Mouse (Mus musculus) kidney, adult 8-10 months (tissue): Measurements from ENCODE around the gene Dagla.
A peak's percentile ranks its signal among the peaks of the same experiment; 100 is the strongest.

ENCODE experiments used
- DNase-seq, 2 experiments: peaks; one replicate each; pipeline ENCODE4 v3.0.0; 2022

Dagla gene

GRCm38 (mm10) chr19:10235784-10236565, 68.7 kb downstream of the Dagla start:
- DNase-seq = peak; percentile 71 to 76

GRCm38 (mm10) chr19:10232327-10233017, 72.2 kb downstream of the Dagla start:
- no peak for DNase-seq

DNA sequence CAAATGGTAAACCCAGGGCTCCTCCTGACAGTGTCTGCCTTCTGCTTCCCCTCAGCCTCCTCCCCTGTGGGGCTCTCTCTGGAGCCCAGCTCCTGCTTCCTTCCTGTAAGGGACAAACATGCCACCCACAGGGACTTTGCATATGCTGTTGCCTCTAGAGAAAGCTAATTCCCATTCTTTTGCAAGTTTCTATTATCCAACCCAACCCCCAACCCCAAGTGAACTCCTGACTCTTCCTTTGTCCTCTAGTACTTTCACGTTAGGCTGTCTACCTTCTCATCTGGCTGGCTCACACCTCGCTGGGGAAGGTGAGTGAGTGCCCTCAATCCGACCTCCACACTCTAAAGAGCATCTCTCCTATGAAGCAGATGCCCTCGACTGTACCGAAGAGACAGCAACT, 72.8 kb downstream of the Dagla start:
- no peak for DNase-seq

GRCm38 (mm10) chr19:10231016-10231415, 73.7 kb downstream of the Dagla start:
- DNase-seq = peak; percentile 33 to 37

DNA sequence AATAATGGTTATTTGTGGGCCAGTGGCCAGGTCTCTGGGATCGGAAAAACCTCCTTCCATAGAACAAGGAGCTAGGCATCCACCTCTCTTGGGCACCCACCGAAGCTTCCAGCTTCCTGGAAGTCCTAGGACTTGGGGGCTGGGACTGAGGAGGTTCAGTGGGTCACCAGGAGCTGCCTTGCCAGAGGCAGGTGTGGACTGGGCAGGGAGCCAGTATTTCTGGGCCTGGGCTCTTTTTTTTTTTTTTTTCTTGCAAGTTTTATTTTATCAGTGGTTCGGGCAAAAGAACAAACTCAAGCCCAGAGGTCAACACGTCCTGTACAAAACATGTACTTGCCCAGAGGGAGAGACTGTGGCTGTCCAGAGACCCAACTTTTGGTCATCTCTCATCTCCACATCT, 78.9 kb downstream of the Dagla start:
- peak; percentile 17 to 19 for DNase-seq

GRCm38 (mm10) chr19:10224637-10225453, 79.8 kb downstream of the Dagla start:
- DNase-seq = no peak

DNA sequence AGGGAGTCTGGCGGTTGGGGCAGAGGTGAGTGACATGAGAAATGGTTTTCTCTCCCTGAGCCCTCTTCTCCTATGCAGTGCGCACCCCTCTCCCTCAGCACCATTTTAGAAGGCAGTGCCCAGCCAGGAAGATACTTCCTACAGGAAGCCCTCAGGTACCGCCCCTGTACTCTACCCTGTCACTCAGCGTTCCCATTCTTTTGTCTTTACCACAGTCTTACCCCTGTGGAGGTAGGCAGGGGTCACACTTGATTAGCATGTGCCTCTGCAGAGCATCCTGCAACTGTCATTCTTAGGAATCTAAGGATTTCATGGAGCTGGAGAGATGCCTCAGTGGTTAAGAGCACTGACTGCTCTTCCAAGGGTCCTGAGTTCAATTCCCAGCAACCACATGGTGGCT, 81.1 kb downstream of the Dagla start:
- no peak for DNase-seq

GRCm38 (mm10) chr19:10222656-10223055, 82.0 kb downstream of the Dagla start:
- DNase-seq = no peak

GRCm38 (mm10) chr19:10221585-10221984, 83.1 kb downstream of the Dagla start:
- no peak for DNase-seq

DNA sequence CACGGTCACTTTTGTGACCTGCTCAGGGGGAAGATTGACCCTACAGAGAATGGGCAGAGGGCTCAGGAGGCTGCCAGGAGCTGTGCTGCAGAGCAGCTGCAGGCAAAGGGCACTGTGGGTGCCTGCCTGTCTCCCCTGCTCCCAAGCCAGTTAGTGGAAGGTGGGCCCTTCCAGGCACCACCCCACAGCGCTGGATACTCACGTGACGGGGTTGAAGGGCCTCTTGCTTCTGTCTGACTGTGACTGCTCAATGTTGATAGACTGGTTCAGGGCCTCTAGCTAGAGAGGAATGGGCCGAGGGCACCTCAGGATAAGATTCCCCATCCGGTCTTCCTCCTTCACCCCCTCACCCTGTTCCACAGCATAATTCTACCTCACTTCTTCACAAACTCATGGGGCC, 85.1 kb downstream of the Dagla start:
- DNase-seq = no peak

DNA sequence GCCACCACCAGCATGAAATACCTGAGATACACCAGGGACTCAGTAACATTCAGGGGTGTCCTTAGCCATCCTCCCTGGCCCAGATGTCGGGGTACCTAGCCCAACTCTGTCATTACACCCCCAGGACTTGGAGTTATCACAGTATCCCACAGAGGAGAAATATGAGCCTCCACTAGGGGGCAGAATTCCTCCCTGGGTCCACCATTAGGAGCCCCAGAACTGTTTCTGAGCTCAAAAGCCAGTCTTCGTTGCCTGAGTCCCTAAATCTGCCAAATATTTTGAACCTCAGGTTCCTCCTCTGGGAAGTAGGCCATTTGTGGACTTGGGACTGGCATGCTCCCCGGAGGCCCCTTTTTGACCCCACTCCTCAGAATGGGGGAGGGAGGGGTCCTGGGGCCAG, 85.6 kb downstream of the Dagla start:
- peak; percentile 24 to 42 for DNase-seq

DNA sequence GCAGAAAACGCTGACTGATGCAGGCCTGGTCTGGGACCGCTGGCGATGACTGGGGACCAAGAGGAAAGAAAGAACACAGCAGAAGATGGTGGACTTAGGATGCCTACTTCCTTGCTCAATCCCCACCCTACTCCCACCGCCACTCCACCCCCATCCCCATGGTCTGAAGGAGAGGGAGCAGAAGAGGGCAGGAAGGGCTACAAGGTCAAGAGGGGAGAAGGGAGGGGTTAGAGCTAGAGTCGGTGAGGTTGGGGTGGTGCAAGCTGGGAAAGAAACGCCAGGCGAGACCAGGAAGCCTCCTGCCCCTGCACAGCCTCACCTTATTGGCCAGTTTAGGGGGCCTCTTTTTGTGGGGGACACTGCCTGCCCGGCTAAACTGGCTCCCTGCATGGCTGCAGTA, 88.6 kb downstream of the Dagla start:
- no peak for DNase-seq

GRCm38 (mm10) chr19:10213796-10214471, 90.7 kb downstream of the Dagla start:
- DNase-seq = no peak

GRCm38 (mm10) chr19:10210885-10211284, 93.8 kb downstream of the Dagla start:
- DNase-seq = no peak

- DNase-seq = no peak
These were observed 95.8 kb downstream of the Dagla start for GRCm38 (mm10) chr19:10208851-10209250.

- no peak for DNase-seq
These were observed 99.6 kb downstream of the Dagla start for GRCm38 (mm10) chr19:10205051-10205450.

- DNase-seq = peak; percentile 54 to 55
These were observed 100.1 kb downstream of the Dagla start for GRCm38 (mm10) chr19:10204616-10205001.

- DNase-seq = peak; percentile 87 to 92
These were observed 100.6 kb downstream of the Dagla start, which contains the start of the genes Tmem258 and Fen1 for GRCm38 (mm10) chr19:10203848-10204615. Gene Tmem258 (plus strand): TSS chr19:10204014. Gene Fen1 (minus strand): TSS chr19:10204169.

- DNase-seq = no peak
These were observed 101.4 kb downstream of the Dagla start for GRCm38 (mm10) chr19:10203146-10203847.

- DNase-seq = peak; percentile 64 to 82
These were observed 106.0 kb downstream of the Dagla start for GRCm38 (mm10) chr19:10198723-10199122.

- no peak for DNase-seq
These were observed 106.4 kb downstream of the Dagla start for GRCm38 (mm10) chr19:10198286-10198685.
